Mouse (Mus musculus) MEL (cell line): Measurements from ENCODE around the gene Slc22a15. TPM values are rescaled to one million over a fixed set of nuclear protein-coding genes. Genes with fewer than 3 reads are reported as not detected.

Experiments
- DNase-seq: peaks from one replicate; pipeline ENCODE4 v3.0.0; 2011; ENCODE audit warnings: low read depth, low spot score
- H3K27ac ChIP-seq: 2 replicates; pipeline ENCODE4 v1.5.1; 2012; ENCODE audit warnings: low read depth, mild to moderate bottlenecking, control low read depth, low read length, moderate library complexity; ENCODE audit not compliant: control insufficient read depth
- H3K27me3 ChIP-seq, 2 experiments: fragments of 150-350 bp in 1 of 2; sonication (generic) in 1 of 2; 2 replicates each; pipeline ENCODE4 v1.6.1; 2012; ENCODE audit warnings: low read length in 2 of 2, mild to moderate bottlenecking in 2 of 2, improper control_type of control experiment in 1 of 2, moderate library complexity in 1 of 2; ENCODE audit not compliant: insufficient read depth in 2 of 2, control insufficient read depth in 1 of 2
- H3K36me3 ChIP-seq, 2 experiments: 2 replicates each; pipeline ENCODE4 v1.6.1; 2012 to 2014; ENCODE audit warnings: low read length in 2 of 2, improper control_type of control experiment in 1 of 2, inconsistent platforms in 1 of 2, mild to moderate bottlenecking in 1 of 2; ENCODE audit not compliant: insufficient read depth in 2 of 2, control insufficient read depth in 1 of 2
- H3K4me1 ChIP-seq, 2 experiments: fragments of 150-350 bp in 1 of 2; sonication (generic) in 1 of 2; 2 replicates each; pipeline ENCODE4 v1.6.1; 2012; ENCODE audit warnings: low read length in 2 of 2, improper control_type of control experiment in 1 of 2, mild to moderate bottlenecking in 1 of 2; ENCODE audit not compliant: insufficient read depth in 2 of 2, control insufficient read depth in 1 of 2
- H3K4me3 ChIP-seq, 2 experiments: fragments of 150-350 bp in 1 of 2; sonication (generic) in 1 of 2; 2 replicates each; pipeline ENCODE4 v1.5.1; 2012; ENCODE audit warnings: low read depth in 2 of 2, low read length in 2 of 2, mild to moderate bottlenecking in 2 of 2, moderate library complexity in 2 of 2, control low read depth in 1 of 2, improper control_type of control experiment in 1 of 2; ENCODE audit not compliant: control insufficient read depth in 1 of 2, insufficient read depth in 1 of 2
- H3K79me2 ChIP-seq: 2 replicates; pipeline ENCODE4 v1.6.1; 2012; ENCODE audit warnings: mild to moderate bottlenecking, low read length, moderate library complexity; ENCODE audit not compliant: control insufficient read depth, poor library complexity, insufficient read depth
- H3K9ac ChIP-seq: 2 replicates; pipeline ENCODE4 v1.6.1; 2012; ENCODE audit warnings: low read depth, mild to moderate bottlenecking, control low read depth, low read length, moderate library complexity; ENCODE audit not compliant: control insufficient read depth, poor library complexity, severe bottlenecking
- H3K9me3 ChIP-seq: fragments of 150-350 bp; sonication (generic); replicated peaks from 2 replicates; pipeline ENCODE4 v1.6.1; 2012; ENCODE audit warnings: mild to moderate bottlenecking, low read length, improper control_type of control experiment, moderate library complexity; ENCODE audit not compliant: insufficient read depth
- BHLHE40 ChIP-seq: IDR thresholded peaks from 2 replicates; pipeline ENCODE4 v1.6.1; 2012; ENCODE audit warnings: low read depth, mild to moderate bottlenecking, inconsistent platforms, low read length, improper control_type of control experiment, borderline replicate concordance
- CHD1 ChIP-seq: IDR thresholded peaks from 2 replicates; pipeline ENCODE4 v1.6.1; 2012; ENCODE audit warnings: low read depth, mild to moderate bottlenecking, inconsistent platforms, low read length, improper control_type of control experiment
- CHD2 ChIP-seq: IDR thresholded peaks from 2 replicates; pipeline ENCODE4 v1.6.1; 2011; ENCODE audit warnings: low read length, improper control_type of control experiment
- CTCF ChIP-seq, 3 experiments: IDR thresholded peaks in 2 of 3; conservative IDR thresholded peaks in 1 of 3; 2 replicates each; pipeline ENCODE4 v1.5.1; 2011 to 2012; ENCODE audit warnings: low read length in 3 of 3, low read depth in 2 of 3, mild to moderate bottlenecking in 2 of 3, improper control_type of control experiment in 1 of 3, inconsistent platforms in 1 of 3, mixed read lengths in 1 of 3, moderate library complexity in 1 of 3; ENCODE audit not compliant: control insufficient read depth in 1 of 3, insufficient read depth in 1 of 3, poor library complexity in 1 of 3, severe bottlenecking in 1 of 3
- E2F4 ChIP-seq: IDR thresholded peaks from 2 replicates; pipeline ENCODE4 v1.6.1; 2011; ENCODE audit warnings: low read depth, low read length, improper control_type of control experiment, borderline replicate concordance
- ETS1 ChIP-seq: IDR thresholded peaks from 2 replicates; pipeline ENCODE4 v1.6.1; 2012; ENCODE audit warnings: low read depth, mild to moderate bottlenecking, inconsistent platforms, low read length, improper control_type of control experiment, moderate library complexity
- GABPA ChIP-seq: IDR thresholded peaks from 2 replicates; pipeline ENCODE4 v1.6.1; 2012; ENCODE audit warnings: low read depth, mild to moderate bottlenecking, inconsistent platforms, low read length, improper control_type of control experiment, moderate library complexity
- GATA1 ChIP-seq: IDR thresholded peaks from 2 replicates; pipeline ENCODE4 v1.6.1; 2011; ENCODE audit warnings: low read depth, low read length, improper control_type of control experiment
- HCFC1 ChIP-seq: IDR thresholded peaks from 2 replicates; pipeline ENCODE4 v1.6.1; 2012; ENCODE audit warnings: low read depth, mild to moderate bottlenecking, inconsistent platforms, low read length, improper control_type of control experiment, moderate library complexity
- JUND ChIP-seq: IDR thresholded peaks from 2 replicates; pipeline ENCODE4 v1.6.1; 2011; ENCODE audit warnings: low read depth, mild to moderate bottlenecking, improper control_type of control experiment, low read length
- KAT2A ChIP-seq: conservative IDR thresholded peaks from 2 replicates; pipeline ENCODE4 v1.6.1; 2012; ENCODE audit warnings: low read depth, low read length, improper control_type of control experiment, inconsistent platforms
- MAX ChIP-seq: IDR thresholded peaks from 2 replicates; pipeline ENCODE4 v1.6.1; 2011; ENCODE audit warnings: low read length, improper control_type of control experiment
- MAZ ChIP-seq: IDR thresholded peaks from 2 replicates; pipeline ENCODE4 v1.6.1; 2012; ENCODE audit warnings: low read depth, mild to moderate bottlenecking, inconsistent platforms, low read length, improper control_type of control experiment
- MXI1 ChIP-seq: IDR thresholded peaks from 2 replicates; pipeline ENCODE4 v1.6.1; 2011; ENCODE audit warnings: mild to moderate bottlenecking, low read depth, low read length, improper control_type of control experiment
- MYC ChIP-seq: IDR thresholded peaks from 2 replicates; pipeline ENCODE4 v1.6.1; 2011; ENCODE audit warnings: low read depth, mild to moderate bottlenecking, low read length, improper control_type of control experiment, moderate library complexity
- NELFE ChIP-seq: IDR thresholded peaks from 2 replicates; pipeline ENCODE4 v1.6.1; 2011; ENCODE audit warnings: low read depth, low read length, improper control_type of control experiment
- NRF1 ChIP-seq: IDR thresholded peaks from 2 replicates; pipeline ENCODE4 v1.6.1; 2014; ENCODE audit warnings: low read depth, mild to moderate bottlenecking, inconsistent platforms, low read length, improper control_type of control experiment, moderate library complexity; ENCODE audit not compliant: poor library complexity, insufficient read depth, severe bottlenecking
- POLR2A ChIP-seq, 2 experiments: IDR thresholded peaks; 2 replicates each; pipeline ENCODE4 v1.6.1; 2011 to 2012; ENCODE audit warnings: low read length in 2 of 2, mild to moderate bottlenecking in 2 of 2, control low read depth in 1 of 2, improper control_type of control experiment in 1 of 2, low read depth in 1 of 2, moderate library complexity in 1 of 2; ENCODE audit not compliant: control insufficient read depth in 1 of 2, insufficient read depth in 1 of 2, poor library complexity in 1 of 2
- POLR2AphosphoS2 ChIP-seq: IDR thresholded peaks from 2 replicates; pipeline ENCODE4 v1.6.1; 2011; ENCODE audit warnings: low read length, improper control_type of control experiment
- POLR2AphosphoS5 ChIP-seq: IDR thresholded peaks from 2 replicates; pipeline ENCODE4 v1.6.1; 2012; ENCODE audit warnings: low read depth, borderline replicate concordance, mild to moderate bottlenecking, inconsistent platforms, low read length, moderate library complexity, mixed read lengths
- RAD21 ChIP-seq: IDR thresholded peaks from 2 replicates; pipeline ENCODE4 v1.6.1; 2011; ENCODE audit warnings: mild to moderate bottlenecking, low read depth, low read length, improper control_type of control experiment
- RCOR1 ChIP-seq: IDR thresholded peaks from 2 replicates; pipeline ENCODE4 v1.6.1; 2012; ENCODE audit warnings: low read depth, mild to moderate bottlenecking, inconsistent platforms, low read length, improper control_type of control experiment
- SIN3A ChIP-seq: IDR thresholded peaks from 2 replicates; pipeline ENCODE4 v1.6.1; 2012; ENCODE audit warnings: low read length, improper control_type of control experiment, inconsistent platforms
- SMC3 ChIP-seq: IDR thresholded peaks from 2 replicates; pipeline ENCODE4 v1.6.1; 2011; ENCODE audit warnings: low read depth, low read length, improper control_type of control experiment
- TAL1 ChIP-seq: IDR thresholded peaks from 2 replicates; pipeline ENCODE4 v1.6.1; 2012; ENCODE audit warnings: mild to moderate bottlenecking, inconsistent platforms, low read length, moderate library complexity, mixed read lengths
- UBTF ChIP-seq: IDR thresholded peaks from 2 replicates; pipeline ENCODE4 v1.6.1; 2012; ENCODE audit warnings: low read depth, mild to moderate bottlenecking, inconsistent platforms, low read length, improper control_type of control experiment, moderate library complexity, borderline replicate concordance; ENCODE audit not compliant: insufficient read depth
- ZC3H11A ChIP-seq: IDR thresholded peaks from 2 replicates; pipeline ENCODE4 v1.6.1; 2012; ENCODE audit warnings: low read depth, mild to moderate bottlenecking, inconsistent platforms, low read length, improper control_type of control experiment
- ZKSCAN1 ChIP-seq: IDR thresholded peaks from 2 replicates; pipeline ENCODE4 v1.6.1; 2012; ENCODE audit warnings: low read depth, mild to moderate bottlenecking, inconsistent platforms, low read length, improper control_type of control experiment, moderate library complexity
- ZMIZ1 ChIP-seq: IDR thresholded peaks from 2 replicates; pipeline ENCODE4 v1.6.1; 2012; ENCODE audit warnings: low read depth, mild to moderate bottlenecking, inconsistent platforms, low read length, improper control_type of control experiment, moderate library complexity
- ZNF384 ChIP-seq: IDR thresholded peaks from 2 replicates; pipeline ENCODE4 v1.6.1; 2012; ENCODE audit warnings: low read depth, mild to moderate bottlenecking, inconsistent platforms, low read length, improper control_type of control experiment
- polyA plus RNA-seq, 2 experiments: library from polyadenylated mRNA; stranded (reverse) in 1 of 2; unstranded in 1 of 2; fragments of >175 nt in 1 of 2; fragments of >200 nt in 1 of 2; gene quantifications; 2 replicates each; pipeline versions ENCODE4 v1.2.1 to v1.2.4; 2012; ENCODE audit warnings: low replicate concordance in 2 of 2, low read depth in 1 of 2; ENCODE audit not compliant: insufficient read length in 2 of 2, insufficient read depth in 1 of 2, missing spikeins in 1 of 2
- total RNA-seq: library from RNA; depleted of rRNA; stranded (reverse); fragments of 300-350 nt; gene quantifications from 2 replicates; pipeline ENCODE4 v1.2.3, GENCODE M21; 2012

Slc22a15 gene
- total and polyA plus RNA-seq, 3 experiments, result 2.2 to 7.9 TPM; not detected in 1

DNA sequence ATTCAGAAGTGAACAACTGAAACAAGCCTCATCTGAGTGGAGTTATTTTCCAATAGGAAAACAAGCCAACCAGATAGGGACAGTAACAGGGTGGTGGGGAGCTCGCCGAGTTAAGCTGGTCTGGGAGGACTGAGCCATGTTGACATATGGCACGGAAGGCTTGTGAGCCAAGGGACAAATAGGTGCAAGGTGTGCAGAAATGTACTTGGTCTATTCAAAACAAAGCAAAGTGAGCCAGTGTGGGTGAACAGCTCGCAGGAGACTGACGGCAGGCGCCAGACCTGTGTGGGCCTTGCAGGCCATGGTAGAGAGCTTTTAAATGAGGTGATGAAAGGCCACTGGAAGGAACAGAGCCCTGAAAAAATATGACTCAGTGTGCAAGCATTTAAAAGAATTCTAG is 116.6 kb downstream of the Slc22a15 start:
- no peak for DNase-seq
- TF ChIP-seq CTCF (IDR thresholded peaks at IDR 0.05 in 2 of 3, conservative IDR thresholded peaks at IDR 0.05 in 1 of 3; ENCODE audit: control insufficient read depth in 1 of 3, insufficient read depth in 1 of 3, low read depth in 2 of 3, low read length in 3 of 3, poor library complexity in 1 of 3, severe bottlenecking in 1 of 3), result no peak
- TF ChIP-seq CHD1, result no peak
- TF ChIP-seq RAD21, result no peak
- TF ChIP-seq NRF1, result no peak
- no peak for TF ChIP-seq MYC
- TF ChIP-seq BHLHE40, result no peak
- TF ChIP-seq SIN3A, result no peak
- no peak for TF ChIP-seq KAT2A
- TF ChIP-seq ETS1, result no peak
- no peak for TF ChIP-seq NELFE
- TF ChIP-seq MXI1, result no peak
- TF ChIP-seq TAL1, result no peak
- no peak for TF ChIP-seq HCFC1
- TF ChIP-seq UBTF, result no peak
- TF ChIP-seq RCOR1, result no peak
- no peak for TF ChIP-seq SMC3
- TF ChIP-seq POLR2AphosphoS2, result no peak
- no peak for TF ChIP-seq ZC3H11A
- no peak for TF ChIP-seq ZNF384
- no peak for TF ChIP-seq POLR2AphosphoS5
- TF ChIP-seq, all 39 proteins: peak for 0
- no peaks in the 10 kb centered on the region for H3K4me1 ChIP-seq
- H3K9me3 ChIP-seq, result no peaks in the 10 kb centered on the region
- no peaks in the 10 kb centered on the region for H3K79me2 ChIP-seq
- no peaks in the 10 kb centered on the region for H3K27me3 ChIP-seq
- H3K36me3 ChIP-seq, result no peaks in the 10 kb centered on the region
- no peak overlapping the region for H3K27ac ChIP-seq
- no peak overlapping the region for H3K9ac ChIP-seq
- no peak overlapping the region for H3K4me3 ChIP-seq

DNA sequence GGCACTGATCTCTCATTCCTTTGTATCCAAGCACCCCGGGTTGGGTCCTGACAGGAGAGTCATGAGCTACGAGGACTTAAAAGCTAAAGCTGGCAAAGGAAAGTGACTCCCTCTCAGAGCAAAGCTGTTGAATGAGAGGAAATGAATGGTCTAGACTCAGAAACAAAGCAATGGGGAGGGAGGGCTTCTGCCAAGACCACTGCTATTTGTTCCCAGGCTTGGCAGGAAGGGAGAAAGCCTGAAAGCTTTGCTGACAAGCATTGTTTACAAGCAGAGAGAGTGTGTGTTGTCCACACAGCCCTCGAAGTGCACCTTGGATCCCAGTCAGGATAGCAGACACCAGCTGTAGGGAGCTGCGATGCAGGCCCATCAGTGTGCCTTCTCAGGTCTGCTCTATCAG is 117.3 kb downstream of the Slc22a15 start:
- no peaks in the 10 kb centered on the region for H3K4me1 ChIP-seq
- H3K27me3 ChIP-seq, result no peaks in the 10 kb centered on the region
- no peaks in the 10 kb centered on the region for H3K79me2 ChIP-seq
- no peak overlapping the region for H3K4me3 ChIP-seq
- TF ChIP-seq E2F4 (no peak), MAX (no peak), POLR2AphosphoS2 (no peak), ZMIZ1 (no peak), CHD2 (no peak), CTCF (IDR thresholded peaks at IDR 0.05 in 2 of 3, conservative IDR thresholded peaks at IDR 0.05 in 1 of 3; ENCODE audit: control insufficient read depth in 1 of 3, insufficient read depth in 1 of 3, low read depth in 2 of 3, low read length in 3 of 3, poor library complexity in 1 of 3, severe bottlenecking in 1 of 3) (no peak), NELFE (no peak), MAZ (no peak), KAT2A (no peak), GABPA (no peak), POLR2AphosphoS5 (no peak), MXI1 (no peak), POLR2A (IDR thresholded peaks at IDR 0.05; ENCODE audit: control insufficient read depth in 1 of 2, insufficient read depth in 1 of 2, low read depth in 1 of 2, low read length in 2 of 2, poor library complexity in 1 of 2) (no peak), JUND (no peak), ZKSCAN1 (no peak), CHD1 (no peak), SIN3A (no peak), GATA1 (no peak), ETS1 (no peak), TAL1 (no peak)
- no peaks in the 10 kb centered on the region for H3K9me3 ChIP-seq
- H3K27ac ChIP-seq, result no peak overlapping the region
- H3K36me3 ChIP-seq, result no peaks in the 10 kb centered on the region
- no peak overlapping the region for H3K9ac ChIP-seq
- DNase-seq, result no peak
